Mouse (Mus musculus): ENCODE results near the gene Clec2e.

DNA sequence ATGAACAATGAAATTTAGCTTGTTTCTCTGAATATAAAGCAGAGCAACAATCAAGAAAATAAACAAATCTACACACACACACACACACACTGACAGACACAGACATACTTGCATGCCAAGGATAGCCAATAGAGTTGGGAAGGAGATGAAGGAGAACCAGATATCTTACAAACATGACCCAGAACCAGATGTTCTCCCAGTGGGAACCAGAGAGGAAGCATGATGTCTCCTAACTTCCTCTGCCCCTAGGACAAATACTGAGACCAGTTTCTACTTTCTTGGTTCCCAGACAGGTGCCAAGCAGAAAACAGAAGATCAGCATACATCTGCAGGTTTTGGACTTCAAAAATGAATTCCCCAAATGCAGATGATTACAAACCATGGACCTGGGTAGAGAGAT, 7.2 kb upstream of the Clec2e start:
- TF ChIP-seq POLR2A (IDR thresholded peaks at IDR 0.05; ENCODE audit: borderline replicate concordance, extremely low read depth, insufficient read depth, insufficient read length, poor library complexity, severe bottlenecking) (no peak), CTCF (IDR thresholded peaks at IDR 0.05; ENCODE audit: borderline replicate concordance, extremely low read depth, insufficient read depth, insufficient read length) (no peak)

Data from brain, embryonic 14.5 days (tissue).